Comparison of ENCODE assay signal across 12 mouse cellular contexts in the genomic region with DNA sequence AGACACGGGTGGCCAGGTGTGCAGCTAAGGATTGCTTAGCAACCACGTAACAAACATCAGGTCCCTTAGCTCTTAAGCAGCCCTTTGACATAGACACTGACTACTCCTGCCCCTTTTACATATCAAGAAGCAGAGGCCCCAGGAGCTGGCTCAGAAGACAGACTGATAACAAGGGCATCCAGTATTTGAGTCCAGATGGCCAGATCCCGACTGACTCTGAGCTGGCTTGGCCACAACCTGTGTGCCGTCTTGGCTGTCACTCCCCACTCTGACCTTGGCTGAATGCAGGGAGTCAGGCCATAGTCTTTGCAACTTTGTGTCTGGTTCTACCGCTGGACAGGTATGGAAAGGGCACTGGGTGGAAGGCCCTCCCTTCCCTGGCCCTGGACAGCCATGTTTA. TPM values are rescaled to one million over a fixed set of nuclear protein-coding genes. Genes with fewer than 3 reads are reported as not detected.
A peak's percentile ranks its signal among the peaks of the same experiment; 100 is the strongest.
DNase-seq lines count a peak whose midpoint lies in the region; ATAC-seq and TF ChIP-seq lines count a peak whose summit lies in the region.
"Had no signal": no experiment of that assay in that cellular context is flagged by ENCODE, and none has a peak within 500 bp of the region (broad histone marks: within the 10 kb centered on the region; RNA-seq: fewer than 3 reads in every experiment).

No protein-coding gene starts in this region.

- H3K4me3 ChIP-seq in gastrocnemius, adult 2 months, result no peak overlapping the region
- no peak overlapping the region for H3K4me3 ChIP-seq in testis, adult 2 months (ENCODE audit: control insufficient read depth, low read depth, low read length)
- no peak overlapping the region for H3K4me3 ChIP-seq in forebrain, embryonic 13.5 days
- H3K4me3 ChIP-seq: limb, embryonic 15.5 days had no signal

- ATAC-seq in common myeloid progenitor, adult 5-6 weeks (replicated peaks; ENCODE audit: low read depth, poor library complexity, severe bottlenecking), result 0 out of 2 replicates have a peak, but pooled peaks have one; percentile 1
- no peak for ATAC-seq in forebrain, embryonic 13.5 days
- ATAC-seq: hindbrain, postnatal 0 days had no signal

- peak; percentile 39 for DNase-seq in gastrocnemius, adult 2 months
- no peak for DNase-seq in gastrocnemius, adult 18-20 months (ENCODE audit: low spot score)
- DNase-seq in testis, postnatal 10 days (ENCODE audit: low spot score), result no peak
- no peak for DNase-seq in kidney, postnatal 25 days
- no peak for DNase-seq in kidney, adult 11 months
- DNase-seq: thymus, postnatal 25 days had no signal

- H3K9me3 ChIP-seq in forebrain, embryonic 13.5 days (replicated peaks), result no peaks in the 10 kb centered on the region
- H3K9me3 ChIP-seq: limb, embryonic 15.5 days had no signal

- peaks cover 12% of the 10 kb centered on the region for H3K4me1 ChIP-seq in testis, adult 2 months (ENCODE audit: control insufficient read depth, insufficient read depth, low read length)
- H3K4me1 ChIP-seq in forebrain, embryonic 13.5 days, result no peaks in the 10 kb centered on the region

- TF ChIP-seq CTCF in gastrocnemius, adult 2 months (IDR thresholded peaks at IDR 0.05), result no peak
- no peak for TF ChIP-seq CTCF in testis, adult 2 months (IDR thresholded peaks at IDR 0.05; ENCODE audit: control insufficient read depth, insufficient read depth, insufficient replicate concordance, low read depth, low read length)

- intact Hi-C loops in gastrocnemius, adult 2 months (cut with DNase I), result loop anchor here (2.0 to 10.0 kb wide), 7 partner anchors 53 to 504 kb away; a partner anchor contains a TSS

- 0 out of 2 replicates have a peak, but pooled peaks have one; percentile 16 for TF ChIP-seq POLR2A in testis, adult 2 months (IDR thresholded peaks at IDR 0.05; ENCODE audit: control insufficient read depth, low read depth, low read length)

- H3K27ac ChIP-seq in gastrocnemius, adult 2 months, result peak overlapping the region; percentile 88
- no peak overlapping the region for H3K27ac ChIP-seq in testis, adult 2 months (ENCODE audit: control insufficient read depth, insufficient read depth, low read depth, low read length)
- H3K27ac ChIP-seq in forebrain, embryonic 13.5 days, result no peak overlapping the region
- H3K27ac ChIP-seq: hindbrain, postnatal 0 days; limb, embryonic 15.5 days; macrophage had no signal

- no peak overlapping the region for H3K9ac ChIP-seq in forebrain, embryonic 13.5 days
- H3K9ac ChIP-seq: limb, embryonic 15.5 days had no signal

- 87% methylated on average over 5 of the region's 5 CpGs for WGBS in forebrain, embryonic 13.5 days

- no peaks in the 10 kb centered on the region for H3K36me3 ChIP-seq in testis, adult 2 months (ENCODE audit: control insufficient read depth, insufficient read depth, low read length)
- no peaks in the 10 kb centered on the region for H3K36me3 ChIP-seq in forebrain, embryonic 13.5 days (ENCODE audit: poor library complexity, severe bottlenecking)
- H3K36me3 ChIP-seq: limb, embryonic 15.5 days had no signal

- H3K27me3 ChIP-seq in testis, adult 2 months (ENCODE audit: control insufficient read depth, insufficient read depth, low read length), result no peaks in the 10 kb centered on the region
- H3K27me3 ChIP-seq in forebrain, embryonic 13.5 days, result no peaks in the 10 kb centered on the region
- H3K27me3 ChIP-seq: limb, embryonic 15.5 days had no signal

- H3K4me2 ChIP-seq in forebrain, embryonic 13.5 days, result no peak overlapping the region
- H3K4me2 ChIP-seq: limb, embryonic 15.5 days had no signal

RNA-seq across cellular contexts. Expression of a gene that starts 34.7 kb away (rescaled TPM):
- 10 to 100 TPM; 15.5 to 19.3 TPM for total RNA-seq in gastrocnemius, adult 2 months (2021)
- total RNA-seq in gastrocnemius, adult 18-20 months (2021), result 10 to 100 TPM; 16.3 to 18.5 TPM
- 15.2 and 15.7 TPM in 2 replicates for polyA plus RNA-seq in testis, adult 2 months (2012; rRNA removed)
- total RNA-seq in common myeloid progenitor, adult 5-6 weeks (2017), result 44.0 and 45.2 TPM in 2 replicates
- polyA plus RNA-seq in forebrain, embryonic 13.5 days (2015; fragmentation: Nextera tagmentation; extraction: Ambion mirVana), result 69.2 and 77.7 TPM in 2 replicates

RNA-seq across cellular contexts. Expression of a gene that starts 45.5 kb away (rescaled TPM):
- total RNA-seq in gastrocnemius, adult 2 months (2021), result 10 to 100 TPM; 35.8 to 44.4 TPM
- total RNA-seq in gastrocnemius, adult 18-20 months (2021), result 10 to 100 TPM; 38.4 to 41.3 TPM
- polyA plus RNA-seq in testis, adult 2 months (2012; rRNA removed), result 115 TPM in 2 replicates
- 40.2 and 43.4 TPM in 2 replicates for total RNA-seq in common myeloid progenitor, adult 5-6 weeks (2017)
- 26.9 and 28.5 TPM in 2 replicates for polyA plus RNA-seq in forebrain, embryonic 13.5 days (2015; fragmentation: Nextera tagmentation; extraction: Ambion mirVana)

RNA-seq across cellular contexts. Expression of a gene that starts 51.8 kb away (rescaled TPM):
- total RNA-seq in gastrocnemius, adult 2 months (2021), result 10 to 100 TPM; 39.6 to 81.2 TPM
- total RNA-seq in gastrocnemius, adult 18-20 months (2021), result 10 to 100 TPM; 64.7 to 69.4 TPM
- polyA plus RNA-seq in testis, adult 2 months (2012; rRNA removed), result 35.4 and 43.8 TPM in 2 replicates
- 11.2 and 14.1 TPM in 2 replicates for total RNA-seq in common myeloid progenitor, adult 5-6 weeks (2017)
- polyA plus RNA-seq in forebrain, embryonic 13.5 days (2015; fragmentation: Nextera tagmentation; extraction: Ambion mirVana), result 52.6 and 55.8 TPM in 2 replicates
